Mouse (Mus musculus): ENCODE results near the gene Tsc22d2.

- TF ChIP-seq CTCF (IDR thresholded peaks at IDR 0.05; ENCODE audit: borderline replicate concordance, control insufficient read depth, extremely low read depth, insufficient read depth, low read length, poor library complexity): no peak
- no peak for TF ChIP-seq POLR2A (IDR thresholded peaks at IDR 0.05; ENCODE audit: control insufficient read depth, extremely low read depth, insufficient read depth, low read length, poor library complexity)
These were observed 40.1 kb downstream of the Tsc22d2 start for GRCm38 (mm10) chr3:58454414-58455205.

Measured in thymus, adult 2 months (tissue).